Mouse (Mus musculus): ENCODE results near the gene Smarcd1. TPM values are rescaled to one million over a fixed set of nuclear protein-coding genes. Genes with fewer than 3 reads are reported as not detected.

Smarcd1 gene
- polyA plus RNA-seq, 1 experiment from 2014 or later, result 134 TPM

DNA sequence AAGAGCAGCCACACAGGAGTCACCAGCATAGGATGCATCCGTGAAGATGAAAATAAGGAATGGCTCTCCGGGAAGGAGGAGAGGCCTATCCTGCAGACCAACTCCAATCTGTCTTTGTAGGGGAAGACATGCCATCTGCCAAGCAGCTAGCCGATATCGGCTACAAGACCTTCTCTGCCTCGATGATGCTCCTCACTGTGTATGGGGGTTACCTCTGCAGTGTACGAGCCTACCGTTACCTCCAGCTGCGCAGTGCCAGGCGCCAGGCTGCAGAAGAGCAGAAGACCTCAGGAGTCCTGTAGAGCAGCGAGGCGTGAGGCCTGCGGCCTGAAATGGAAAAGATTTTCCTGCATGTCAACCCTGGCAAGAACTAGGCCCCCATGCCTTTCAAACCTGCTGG lies 25.6 kb downstream of the Smarcd1 start:
- Histone ChIP-seq H3K9ac (no peak overlapping the region), H3K4me3 (no peak overlapping the region), H3K27me3 (no peaks in the 10 kb centered on the region), H3K27ac (no peak overlapping the region), H3K4me2 (no peak overlapping the region), H3K9me3 (no peaks in the 10 kb centered on the region), H3K4me1 (replicated peaks) (peaks cover 36% of the 10 kb centered on the region), H3K36me3 (peaks cover 47% of the 10 kb centered on the region)
- 97% methylated on average over 12 of the region's 12 CpGs for WGBS
- no peak for ATAC-seq (ENCODE audit: low FRiP score)

DNA sequence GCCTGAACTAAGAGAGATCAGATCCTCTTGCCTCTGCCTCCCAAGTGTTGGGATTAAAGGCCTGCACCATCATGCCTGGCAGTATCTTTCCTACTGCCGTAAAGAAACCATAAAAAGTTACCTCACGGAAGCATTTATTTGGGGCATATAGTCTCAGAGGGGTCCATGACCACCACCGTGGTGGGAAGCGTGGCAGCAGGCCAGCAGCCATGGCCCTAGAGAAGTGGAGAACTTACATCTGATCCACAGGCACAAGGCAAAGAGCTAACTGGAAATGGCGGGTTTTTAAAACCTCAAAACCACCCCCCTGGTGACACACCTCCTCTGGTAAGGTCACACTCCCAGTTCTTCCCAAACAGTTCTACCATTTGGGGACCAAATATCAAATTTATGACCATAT lies 26.3 kb downstream of the Smarcd1 start:
- peaks cover 31% of the 10 kb centered on the region for H3K4me1 ChIP-seq (replicated peaks)
- WGBS, result 98% methylated on average over 5 of the region's 5 CpGs
- no peak overlapping the region for H3K27ac ChIP-seq
- no peak overlapping the region for H3K4me3 ChIP-seq
- ATAC-seq (ENCODE audit: low FRiP score), result no peak
- H3K36me3 ChIP-seq, result peaks cover 46% of the 10 kb centered on the region
- H3K4me2 ChIP-seq, result no peak overlapping the region
- no peaks in the 10 kb centered on the region for H3K9me3 ChIP-seq
- H3K9ac ChIP-seq, result no peak overlapping the region
- no peaks in the 10 kb centered on the region for H3K27me3 ChIP-seq

DNA sequence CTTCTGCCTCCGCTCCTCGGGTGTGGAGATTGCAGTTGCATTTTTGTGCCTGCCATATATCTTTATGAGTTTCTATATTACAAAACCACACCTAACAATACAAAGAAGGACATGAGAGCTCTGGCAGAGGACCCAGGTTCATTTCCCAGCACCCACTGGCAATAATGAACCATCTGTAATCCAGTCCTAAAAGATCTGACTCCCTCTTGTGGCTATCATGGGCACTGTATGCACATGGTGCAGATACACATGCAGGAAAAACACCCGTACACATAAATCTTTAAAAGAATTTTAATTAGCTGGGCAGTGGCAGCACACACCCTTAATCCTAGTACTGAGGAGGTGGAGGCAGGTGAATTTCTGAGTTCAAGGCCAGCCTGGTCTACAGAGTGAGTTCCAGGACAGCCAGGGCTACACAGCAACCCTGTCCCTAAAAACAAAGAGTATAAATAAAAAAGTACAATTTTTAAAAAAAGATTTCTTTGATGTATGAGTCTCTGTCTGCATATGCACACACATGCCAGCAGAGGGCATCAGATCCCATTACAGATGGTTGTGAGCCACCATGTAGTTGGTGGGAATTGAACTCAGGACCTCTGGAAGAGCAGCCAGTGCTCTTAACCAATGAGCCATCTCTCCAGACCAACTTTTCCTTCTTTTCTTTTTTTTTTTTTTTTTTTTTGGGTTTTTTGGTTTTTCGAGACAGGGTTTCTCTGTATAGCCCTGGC lies 27.3 kb downstream of the Smarcd1 start:
- H3K4me1 ChIP-seq (replicated peaks), result peaks cover 21% of the 10 kb centered on the region
- no peak overlapping the region for H3K27ac ChIP-seq
- H3K36me3 ChIP-seq, result peaks cover 48% of the 10 kb centered on the region
- no peak overlapping the region for H3K4me3 ChIP-seq
- no peak for ATAC-seq (ENCODE audit: low FRiP score)
- no peak overlapping the region for H3K4me2 ChIP-seq
- no peaks in the 10 kb centered on the region for H3K9me3 ChIP-seq
- no peaks in the 10 kb centered on the region for H3K27me3 ChIP-seq
- WGBS, result 97% methylated on average over 4 of the region's 4 CpGs
- H3K9ac ChIP-seq, result no peak overlapping the region

DNA sequence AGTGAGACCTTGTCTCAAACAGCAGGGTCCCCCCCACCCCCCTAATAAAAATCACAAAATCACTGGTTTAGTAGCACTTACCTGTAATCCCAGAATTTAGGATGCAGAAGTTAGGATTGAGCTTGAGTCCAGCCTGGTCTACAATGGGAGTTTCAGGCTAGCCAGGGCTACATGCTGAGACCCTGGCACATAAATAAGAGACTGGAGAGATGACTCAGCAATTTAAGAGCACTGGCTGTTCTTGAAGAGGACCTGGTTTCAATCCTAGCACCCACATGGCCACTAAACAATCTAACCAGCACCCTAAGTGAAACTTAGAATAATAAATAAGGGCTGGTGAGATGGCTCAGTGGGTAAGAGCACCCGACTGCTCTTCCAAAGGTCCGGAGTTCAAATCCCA lies 29.2 kb downstream of the Smarcd1 start:
- H3K36me3 ChIP-seq, result peaks cover 66% of the 10 kb centered on the region
- H3K27me3 ChIP-seq, result no peaks in the 10 kb centered on the region
- H3K27ac ChIP-seq, result no peak overlapping the region
- peaks cover 9% of the 10 kb centered on the region for H3K4me1 ChIP-seq (replicated peaks)
- H3K9ac ChIP-seq, result no peak overlapping the region
- no peak overlapping the region for H3K4me2 ChIP-seq
- no peak for ATAC-seq (ENCODE audit: low FRiP score)
- WGBS, result 100% methylated on average over 2 of the region's 2 CpGs
- no peak overlapping the region for H3K4me3 ChIP-seq
- no peaks in the 10 kb centered on the region for H3K9me3 ChIP-seq

DNA sequence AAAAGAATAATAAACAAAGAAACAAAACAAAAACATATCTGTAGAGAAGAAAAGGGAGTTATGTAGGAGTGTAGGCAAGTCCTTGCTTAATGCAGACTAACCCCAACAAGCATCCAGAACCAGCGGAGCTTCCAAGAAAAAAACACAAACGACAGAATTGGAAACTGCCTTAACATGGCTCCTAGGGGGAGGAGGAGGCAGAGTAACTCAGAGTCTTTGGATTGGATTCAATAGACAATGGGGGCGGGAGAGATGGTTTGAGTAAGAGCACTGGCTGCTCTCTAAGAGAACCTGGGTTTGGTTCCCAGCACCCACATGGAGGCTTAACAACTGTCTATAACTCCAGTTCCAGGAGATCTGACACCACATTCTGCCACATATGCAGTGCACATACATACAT lies 29.7 kb downstream of the Smarcd1 start:
- 89% methylated on average over 3 of the region's 3 CpGs for WGBS
- ATAC-seq (ENCODE audit: low FRiP score), result no peak
- Histone ChIP-seq H3K36me3 (peaks cover 72% of the 10 kb centered on the region), H3K4me2 (no peak overlapping the region), H3K9me3 (no peaks in the 10 kb centered on the region), H3K9ac (no peak overlapping the region), H3K4me3 (no peak overlapping the region), H3K4me1 (replicated peaks) (peaks cover 4% of the 10 kb centered on the region), H3K27me3 (no peaks in the 10 kb centered on the region), H3K27ac (no peak overlapping the region)

DNA sequence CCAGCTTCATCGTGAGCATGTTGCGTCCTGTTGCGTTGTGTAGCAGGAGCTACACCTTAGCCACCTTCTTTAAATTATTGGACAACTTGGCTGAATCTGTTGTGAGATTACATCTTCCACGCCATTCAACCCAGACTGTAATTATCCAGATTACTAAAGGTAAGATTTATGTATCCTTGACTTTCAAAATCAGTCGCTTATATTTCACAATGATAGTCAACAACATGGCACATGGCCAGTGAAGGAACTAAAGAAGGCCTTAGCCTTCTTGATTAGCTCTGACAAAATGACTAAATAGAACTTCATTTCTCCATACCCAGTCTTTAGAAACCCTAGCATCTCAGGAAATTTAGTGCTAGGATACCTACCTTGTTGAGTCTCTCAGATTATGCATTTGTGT lies 31.3 kb downstream of the Smarcd1 start:
- H3K27me3 ChIP-seq, result no peaks in the 10 kb centered on the region
- H3K4me2 ChIP-seq, result no peak overlapping the region
- peaks cover 77% of the 10 kb centered on the region for H3K36me3 ChIP-seq
- no peak overlapping the region for H3K27ac ChIP-seq
- ATAC-seq (ENCODE audit: low FRiP score), result no peak
- WGBS, result over 99% methylated on average over 5 of the region's 5 CpGs
- no peaks in the 10 kb centered on the region for H3K4me1 ChIP-seq (replicated peaks)
- no peak overlapping the region for H3K4me3 ChIP-seq
- no peak overlapping the region for H3K9ac ChIP-seq
- no peaks in the 10 kb centered on the region for H3K9me3 ChIP-seq

DNA sequence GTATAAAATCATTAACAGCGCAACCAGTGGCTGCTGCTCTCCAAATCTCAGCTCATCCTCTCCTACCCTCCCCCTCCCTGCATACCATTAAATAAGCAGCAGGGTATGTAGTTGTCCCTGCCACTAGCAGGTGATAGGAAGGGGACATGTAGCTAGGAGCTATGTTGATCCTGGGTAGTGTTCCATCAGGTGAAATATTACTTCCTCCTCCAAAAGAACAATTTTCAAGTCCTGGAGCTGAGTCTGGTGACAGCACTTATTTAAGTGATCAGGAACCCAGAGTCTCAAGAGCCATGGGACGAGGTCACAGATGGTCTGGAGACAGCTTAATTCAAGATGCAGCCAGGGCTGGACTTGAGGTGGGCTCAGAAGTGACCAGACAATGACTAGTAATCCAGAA lies 33.7 kb downstream of the Smarcd1 start:
- Histone ChIP-seq H3K9me3 (no peaks in the 10 kb centered on the region), H3K9ac (no peak overlapping the region), H3K4me3 (no peak overlapping the region), H3K27ac (no peak overlapping the region), H3K4me2 (no peak overlapping the region), H3K27me3 (no peaks in the 10 kb centered on the region), H3K4me1 (replicated peaks) (no peaks in the 10 kb centered on the region), H3K36me3 (peaks cover 81% of the 10 kb centered on the region)
- 89% methylated on average over 2 of the region's 2 CpGs for WGBS
- no peak for ATAC-seq (ENCODE audit: low FRiP score)

DNA sequence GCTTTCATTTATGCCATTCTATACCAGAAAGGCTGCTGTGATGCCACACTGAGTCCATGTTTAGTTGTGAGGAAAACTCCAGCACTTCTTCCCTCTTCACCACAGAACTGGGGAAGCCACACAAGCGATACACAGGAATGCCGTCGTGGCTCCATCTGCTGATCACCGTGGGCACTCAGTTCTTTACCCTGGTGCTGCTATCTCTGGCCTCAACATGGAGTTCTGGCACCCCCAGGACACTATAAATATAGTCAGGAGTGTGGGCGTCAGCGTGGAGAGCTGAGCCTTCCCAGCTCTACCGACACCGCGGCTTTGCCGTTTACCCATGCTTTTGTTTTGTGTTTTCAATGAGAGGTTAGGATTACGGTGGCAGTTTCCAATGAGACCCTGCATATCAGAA lies 34.7 kb downstream of the Smarcd1 start:
- Histone ChIP-seq H3K4me3 (no peak overlapping the region), H3K36me3 (peaks cover 87% of the 10 kb centered on the region), H3K27me3 (no peaks in the 10 kb centered on the region), H3K9ac (no peak overlapping the region), H3K4me2 (no peak overlapping the region), H3K9me3 (no peaks in the 10 kb centered on the region), H3K4me1 (replicated peaks) (no peaks in the 10 kb centered on the region), H3K27ac (no peak overlapping the region)
- WGBS, result 92% methylated on average over 11 of the region's 11 CpGs
- ATAC-seq (ENCODE audit: low FRiP score), result no peak

DNA sequence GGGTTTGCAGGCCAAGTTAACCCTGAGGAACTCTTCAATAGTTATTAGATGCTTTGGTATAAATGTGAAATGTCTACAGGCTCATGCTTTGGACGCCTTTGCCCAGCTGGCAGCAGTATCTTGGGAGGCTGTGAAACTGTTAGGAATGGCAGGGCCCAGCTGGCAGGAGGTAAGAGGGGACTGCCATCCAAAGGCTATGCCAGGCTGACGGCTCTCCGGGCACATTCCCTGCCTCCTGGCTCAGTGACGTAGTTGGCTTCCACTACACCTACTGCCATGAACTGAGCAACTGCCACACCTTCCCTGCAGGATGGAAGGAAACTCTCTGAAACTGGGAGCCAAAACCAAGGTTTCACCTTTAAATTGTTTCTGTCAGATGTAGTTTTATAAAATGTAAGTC lies 38.3 kb downstream of the Smarcd1 start:
- no peaks in the 10 kb centered on the region for H3K27me3 ChIP-seq
- 96% methylated on average over 4 of the region's 4 CpGs for WGBS
- H3K36me3 ChIP-seq, result peaks cover 90% of the 10 kb centered on the region
- no peaks in the 10 kb centered on the region for H3K4me1 ChIP-seq (replicated peaks)
- H3K9me3 ChIP-seq, result no peaks in the 10 kb centered on the region
- no peak overlapping the region for H3K27ac ChIP-seq
- no peak overlapping the region for H3K4me3 ChIP-seq
- no peak overlapping the region for H3K4me2 ChIP-seq
- H3K9ac ChIP-seq, result no peak overlapping the region
- ATAC-seq (ENCODE audit: low FRiP score), result no peak

DNA sequence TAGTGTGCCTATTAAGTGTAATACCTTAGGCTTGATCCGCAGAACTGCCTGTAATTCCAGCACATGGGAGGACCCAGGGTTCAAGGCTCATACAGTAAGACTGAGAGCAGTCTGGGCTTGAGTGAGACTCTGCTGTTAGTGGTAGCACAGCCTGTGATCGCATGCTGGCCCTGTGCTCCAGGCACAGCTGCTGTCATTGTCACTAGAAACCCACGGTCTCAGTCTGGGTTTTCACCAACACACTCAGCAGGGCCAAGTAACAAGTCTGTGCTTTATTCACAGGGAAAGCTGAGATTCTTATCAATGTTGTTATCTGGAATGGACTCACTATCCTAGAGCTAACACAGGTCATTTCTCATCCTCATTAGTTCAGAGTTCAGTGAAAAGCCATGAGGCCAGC lies 52.3 kb downstream of the Smarcd1 start:
- Histone ChIP-seq H3K27ac (no peak overlapping the region), H3K4me1 (replicated peaks) (peaks cover 13% of the 10 kb centered on the region; the same call in 1 of the 2 replicates), H3K36me3 (peaks cover 7% of the 10 kb centered on the region), H3K4me3 (no peak overlapping the region), H3K27me3 (no peaks in the 10 kb centered on the region), H3K9ac (no peak overlapping the region), H3K4me2 (no peak overlapping the region), H3K9me3 (no peaks in the 10 kb centered on the region)
- WGBS, result 71% methylated on average over 3 of the region's 3 CpGs
- ATAC-seq (ENCODE audit: low FRiP score), result no peak

Other genes with a start within 250 kb of the Smarcd1 start
- 12.3 and 13.6 TPM in 2 replicates for gene Nckap5l, start 244.4 kb upstream of the Smarcd1 start, polyA plus RNA-seq (2015; fragmentation: Nextera tagmentation; extraction: Ambion mirVana)
- gene Bcdin3d, start 227.4 kb upstream of the Smarcd1 start, polyA plus RNA-seq (2015; fragmentation: Nextera tagmentation; extraction: Ambion mirVana), result 22.6 and 23.4 TPM in 2 replicates
- gene Faim2, start 174.0 kb upstream of the Smarcd1 start, polyA plus RNA-seq (2015; fragmentation: Nextera tagmentation; extraction: Ambion mirVana), result 16.5 and 16.6 TPM in 2 replicates
- gene Aqp2, start 123.1 kb upstream of the Smarcd1 start, polyA plus RNA-seq (2015; fragmentation: Nextera tagmentation; extraction: Ambion mirVana), result not detected in 2 replicates
- gene Aqp5, start 111.3 kb upstream of the Smarcd1 start, polyA plus RNA-seq (2015; fragmentation: Nextera tagmentation; extraction: Ambion mirVana), result 2.1 and 2.5 TPM in 2 replicates
- 2.6 and 3.2 TPM in 2 replicates for gene Aqp6, start 100.7 kb upstream of the Smarcd1 start, polyA plus RNA-seq (2015; fragmentation: Nextera tagmentation; extraction: Ambion mirVana)
- 97.6 and 102 TPM in 2 replicates for gene Racgap1, start 50.5 kb upstream of the Smarcd1 start, polyA plus RNA-seq (2015; fragmentation: Nextera tagmentation; extraction: Ambion mirVana)
- 58.3 and 63.0 TPM in 2 replicates for gene Asic1, start 31.8 kb upstream of the Smarcd1 start, polyA plus RNA-seq (2015; fragmentation: Nextera tagmentation; extraction: Ambion mirVana)
- gene Gm17349, start 3.4 kb downstream of the Smarcd1 start, polyA plus RNA-seq (2015; fragmentation: Nextera tagmentation; extraction: Ambion mirVana), result not detected in 2 replicates
- gene Gpd1, start 15.4 kb downstream of the Smarcd1 start, polyA plus RNA-seq (2015; fragmentation: Nextera tagmentation; extraction: Ambion mirVana), result 1.6 and 2.1 TPM in 2 replicates
- 160 and 174 TPM in 2 replicates for gene Cox14, start 23.5 kb downstream of the Smarcd1 start, polyA plus RNA-seq (2015; fragmentation: Nextera tagmentation; extraction: Ambion mirVana)
- gene Cers5, start 70.8 kb downstream of the Smarcd1 start, polyA plus RNA-seq (2015; fragmentation: Nextera tagmentation; extraction: Ambion mirVana), result 73.6 and 74.3 TPM in 2 replicates
- gene Lima1, start 173.3 kb downstream of the Smarcd1 start, polyA plus RNA-seq (2015; fragmentation: Nextera tagmentation; extraction: Ambion mirVana), result 20.6 and 20.9 TPM in 2 replicates

All from hindbrain, embryonic 13.5 days (tissue).